Mouse (Mus musculus): ENCODE data around the gene Masp1.

Masp1 gene

DNA sequence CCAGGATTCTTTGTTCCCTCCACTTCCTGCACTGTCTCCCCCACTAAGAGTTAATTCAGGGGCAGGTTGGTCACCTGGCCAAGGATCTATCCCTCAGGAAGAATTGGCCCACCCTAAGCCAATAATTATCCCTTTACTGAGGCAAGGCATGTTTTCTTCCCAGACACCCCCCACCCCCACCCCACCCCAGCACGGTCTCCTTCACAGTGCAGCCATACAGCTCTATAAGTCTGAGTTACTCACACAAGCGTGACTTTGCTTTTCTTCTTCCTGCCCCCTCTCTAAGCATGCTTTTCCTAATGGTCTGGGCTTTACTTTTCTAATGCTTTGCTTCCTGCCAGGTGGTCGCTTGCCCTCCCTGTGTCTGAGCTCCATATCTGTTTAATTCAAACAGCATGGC is 118.7 kb downstream of the Masp1 start:
- DNase-seq (ENCODE audit: low spot score in 2 of 2), result no peak

DNA sequence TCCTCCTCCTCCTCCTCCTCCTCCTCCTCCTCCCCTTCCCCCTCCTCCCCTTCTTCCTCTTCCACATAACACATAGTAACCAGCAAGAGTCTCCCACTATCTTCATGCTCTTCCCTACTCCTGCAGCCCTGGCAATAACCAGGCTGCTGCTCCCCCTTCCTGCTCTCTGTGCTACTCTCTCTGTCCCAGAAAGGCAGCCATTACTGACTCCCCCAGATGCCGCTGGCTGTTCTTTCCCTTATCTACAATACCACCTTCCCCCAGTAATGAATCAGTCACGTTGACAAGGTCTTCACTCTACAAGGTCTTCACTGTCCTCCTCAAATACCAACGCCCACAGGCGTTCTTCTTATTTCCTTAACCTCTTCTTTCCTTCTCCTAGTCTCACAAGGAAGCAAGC is 119.2 kb downstream of the Masp1 start:
- no peak for DNase-seq (ENCODE audit: low spot score in 2 of 2)

Measured in left cerebral cortex, adult 9 months (tissue).